Mouse (Mus musculus): Measurements from ENCODE around the gene Fignl2.
A peak's percentile ranks its signal among the peaks of the same experiment; 100 is the strongest.

Gene Fignl2

GRCm38 (mm10) chr15:101092829-101093648 lies 14.7 kb upstream of the Fignl2 start:
- no peak for DNase-seq (ENCODE audit: low spot score)

DNA sequence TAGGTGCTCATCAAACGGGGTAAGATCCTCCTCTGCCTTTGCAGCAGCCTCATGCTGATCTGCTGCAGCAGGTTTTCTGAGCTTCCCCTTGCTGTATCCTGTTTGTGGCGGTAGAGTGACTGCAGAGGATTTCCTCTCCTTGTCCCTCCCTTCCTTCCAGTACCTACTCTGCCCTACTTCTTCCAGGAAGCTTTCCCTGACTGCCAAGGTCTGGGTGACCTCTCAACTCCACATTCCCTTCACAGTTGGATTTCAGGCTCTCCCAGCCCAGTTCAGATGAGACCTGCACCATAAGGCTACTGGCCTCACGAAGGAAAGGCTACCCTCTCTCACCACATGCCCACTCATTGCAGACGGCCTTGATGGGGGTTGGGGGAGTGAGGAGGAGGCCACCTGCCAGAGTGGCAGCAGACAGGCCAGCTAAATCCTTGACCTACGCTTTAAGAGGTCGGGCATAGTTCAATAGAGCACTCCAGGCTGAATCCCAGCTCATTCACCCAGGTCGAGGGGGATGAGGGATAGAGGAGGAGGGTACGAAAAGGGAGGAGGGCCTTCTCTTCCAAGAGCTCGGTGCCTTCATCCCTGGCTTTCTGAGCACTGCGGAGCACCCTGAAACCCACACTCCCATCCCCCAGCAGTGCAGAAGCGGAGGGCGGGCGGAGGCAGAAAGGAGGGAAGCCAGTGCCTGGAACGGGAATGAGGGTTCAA lies 13.9 kb upstream of the Fignl2 start:
- no peak for DNase-seq (ENCODE audit: low spot score)

- no peak for DNase-seq (ENCODE audit: low spot score)
These were observed 13.2 kb upstream of the Fignl2 start for GRCm38 (mm10) chr15:101091551-101091950.

DNA sequence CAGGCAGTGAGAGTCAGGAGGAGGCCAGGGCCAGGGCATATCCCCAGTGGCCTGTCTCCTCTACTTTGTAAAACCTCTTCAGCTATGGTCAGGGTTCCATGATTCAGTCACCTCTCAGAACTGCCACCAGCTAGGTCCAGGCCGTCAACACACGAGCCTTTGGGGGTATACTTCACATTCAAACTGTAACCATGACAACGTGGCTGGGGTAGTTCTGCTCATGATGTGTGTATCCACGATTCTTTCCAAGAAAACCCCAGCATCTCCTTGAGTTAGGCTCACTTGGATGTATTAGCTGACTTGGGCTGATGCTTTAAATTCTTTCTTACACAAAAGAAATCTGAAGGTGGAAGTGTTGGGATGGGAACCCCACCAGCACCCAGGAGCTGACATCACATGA lies 9.9 kb upstream of the Fignl2 start:
- DNase-seq (ENCODE audit: low spot score), result no peak

DNA sequence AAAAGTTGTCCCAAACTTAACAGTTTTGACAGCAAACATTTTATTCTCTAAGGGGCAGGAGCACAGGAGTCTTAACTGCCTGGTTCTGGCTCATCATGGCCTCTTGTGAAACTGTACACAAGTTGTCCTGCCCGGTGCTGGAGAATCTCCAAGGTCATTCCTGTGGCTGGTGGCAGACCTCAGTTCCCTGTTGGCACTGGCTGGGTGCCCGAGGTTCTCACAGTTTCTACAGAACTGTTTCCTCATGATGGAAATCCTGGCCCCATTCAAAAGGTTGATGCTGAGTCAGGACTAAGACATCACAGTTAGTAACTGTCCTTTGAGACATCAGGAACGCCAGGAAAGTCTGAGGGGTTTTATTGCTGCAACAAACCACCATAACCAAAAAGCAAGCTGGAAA lies 8.6 kb upstream of the Fignl2 start:
- peak; percentile 77 for DNase-seq (ENCODE audit: low spot score)

DNA sequence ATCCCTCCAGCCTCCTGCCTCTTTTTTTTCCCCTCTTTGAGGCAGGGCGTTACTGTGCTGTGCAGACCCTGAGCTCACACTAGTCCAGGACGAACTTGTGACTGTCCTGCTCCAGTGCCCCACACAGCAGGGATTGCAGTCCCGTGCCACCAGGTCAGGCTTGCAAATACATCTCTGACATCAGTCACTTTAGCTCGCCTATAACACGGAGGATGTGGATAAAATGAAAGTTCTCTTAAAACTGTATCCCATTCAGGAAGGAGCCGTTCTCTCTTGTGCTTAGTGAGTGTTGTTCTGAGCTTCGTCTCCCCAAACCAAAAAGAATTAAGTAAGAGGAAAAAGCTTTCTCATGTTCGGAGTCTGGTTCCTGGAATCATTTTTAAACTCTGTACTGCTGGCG lies 8.1 kb upstream of the Fignl2 start:
- DNase-seq (ENCODE audit: low spot score), result no peak

- DNase-seq (ENCODE audit: low spot score), result no peak
These were observed 6.1 kb upstream of the Fignl2 start for GRCm38 (mm10) chr15:101084499-101084898.

DNA sequence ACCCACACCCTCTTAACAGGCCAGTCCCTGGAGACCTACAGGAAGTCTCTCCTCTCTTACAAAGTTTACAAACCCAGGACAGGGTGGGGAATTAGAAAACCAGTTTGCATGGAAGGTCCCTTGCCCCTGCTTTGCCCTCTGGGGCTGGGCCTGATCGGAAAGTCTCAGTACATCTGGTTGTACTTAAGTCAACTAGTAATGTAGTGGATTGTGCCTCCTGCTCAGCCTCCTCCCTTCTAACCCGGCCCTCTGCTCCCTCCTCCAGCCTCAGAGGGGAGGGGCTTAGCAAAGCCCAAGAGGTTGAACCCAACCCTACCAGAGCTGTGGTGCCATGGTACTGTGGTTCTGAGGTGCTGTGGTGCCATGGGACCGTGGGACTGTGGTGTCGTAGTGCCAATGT lies 3.9 kb upstream of the Fignl2 start:
- no peak for DNase-seq (ENCODE audit: low spot score)

GRCm38 (mm10) chr15:101081035-101081548 lies 2.7 kb upstream of the Fignl2 start:
- DNase-seq (ENCODE audit: low spot score), result no peak

DNA sequence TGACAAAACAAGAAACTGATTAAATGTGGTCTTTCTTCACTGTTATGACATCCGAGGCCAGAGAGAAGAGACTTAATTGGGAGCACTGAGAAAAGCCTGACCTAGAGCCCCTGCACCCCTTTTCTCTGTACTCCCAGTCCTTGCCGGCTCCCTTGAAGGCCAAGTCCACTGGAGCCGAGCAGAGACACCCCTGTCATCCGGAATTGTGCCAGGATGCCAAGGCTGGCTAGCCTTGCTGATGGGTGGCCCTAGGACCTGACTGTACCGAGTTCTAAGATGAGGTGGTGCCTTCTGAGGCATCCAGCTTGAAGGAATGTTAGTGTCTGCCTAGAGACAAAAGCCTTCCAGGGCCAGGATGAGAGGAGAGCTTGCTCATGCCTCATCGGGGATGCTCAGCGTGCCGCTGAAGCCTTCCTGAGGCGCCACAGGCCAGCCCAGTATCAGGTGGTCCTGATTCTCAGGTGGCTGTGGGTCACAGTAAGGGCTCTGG lies 1.7 kb upstream of the Fignl2 start:
- DNase-seq (ENCODE audit: low spot score), result no peak

GRCm38 (mm10) chr15:101078731-101079156 lies 377 bp upstream of the Fignl2 start:
- peak; percentile 93 for DNase-seq (ENCODE audit: low spot score)

GRCm38 (mm10) chr15:101077001-101077812 lies 1.2 kb downstream of the Fignl2 start:
- no peak for DNase-seq (ENCODE audit: low spot score)

DNA sequence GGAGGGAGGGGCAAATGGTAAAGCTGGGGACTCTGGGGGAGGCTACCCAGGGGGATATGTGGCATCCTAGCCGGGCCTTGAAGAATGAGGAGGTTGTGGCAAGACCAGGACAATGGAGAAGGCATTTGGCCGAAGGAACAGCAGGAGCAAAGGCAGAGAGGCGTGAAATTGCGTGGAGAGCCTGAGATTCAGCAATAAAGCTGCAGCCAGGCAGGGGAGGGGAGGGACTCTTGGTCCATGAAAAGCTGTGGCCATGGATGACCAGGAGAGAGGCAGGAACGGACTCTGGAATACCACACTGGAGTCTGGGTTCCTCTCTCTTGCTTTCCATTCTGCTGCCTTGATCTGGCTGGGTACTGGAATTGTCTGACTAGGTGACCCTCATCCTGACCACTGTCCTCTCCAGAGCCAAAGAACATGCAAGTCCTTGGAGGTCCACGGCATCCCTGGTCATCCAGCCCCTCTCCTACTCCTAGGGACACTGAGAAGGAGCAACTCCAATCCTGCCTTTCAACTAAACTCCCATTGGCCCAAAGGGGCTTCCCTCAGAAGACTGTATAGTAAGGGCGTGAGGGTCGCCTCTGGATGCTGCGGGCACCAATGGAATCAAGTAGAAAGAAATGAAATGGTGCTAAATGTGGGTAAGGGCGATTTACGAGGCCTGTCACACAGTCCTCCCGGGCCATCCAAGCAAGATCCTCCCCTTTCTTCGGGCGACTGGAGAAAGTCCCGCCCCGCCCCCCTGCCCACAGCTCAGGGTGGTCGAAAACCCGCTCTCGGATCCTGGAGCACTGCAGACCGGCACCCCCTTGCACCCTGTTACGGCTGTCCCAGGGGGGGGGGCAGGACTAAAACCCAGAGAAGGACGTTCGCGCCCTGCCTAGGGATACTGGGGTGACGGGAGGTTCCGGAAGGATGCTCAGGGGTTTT lies 2.0 kb downstream of the Fignl2 start:
- no peak for DNase-seq (ENCODE audit: low spot score)

- no peak for DNase-seq (ENCODE audit: low spot score)
These were observed 2.7 kb downstream of the Fignl2 start for GRCm38 (mm10) chr15:101075656-101076055.

- no peak for DNase-seq (ENCODE audit: low spot score)
These were observed 3.2 kb downstream of the Fignl2 start for GRCm38 (mm10) chr15:101075150-101075549.

DNA sequence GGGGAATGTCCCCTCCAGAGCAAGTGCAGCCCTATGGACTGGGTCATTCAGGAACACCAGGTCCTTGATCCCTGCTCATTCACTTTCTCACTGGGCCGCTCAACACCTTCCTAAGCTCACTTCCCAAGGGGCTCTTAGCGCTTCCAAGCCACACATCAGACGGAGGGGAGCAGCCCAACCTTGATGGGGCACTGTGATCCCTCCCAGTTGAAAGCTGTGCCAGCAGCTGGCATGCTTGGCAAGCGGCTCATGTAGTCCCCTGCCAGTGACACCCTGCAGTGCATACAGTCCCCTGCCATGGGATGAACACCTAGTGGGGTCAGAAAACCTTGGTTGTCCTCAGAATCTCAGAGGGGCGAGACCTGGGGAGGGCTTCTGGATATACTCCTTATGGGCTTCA lies 4.3 kb downstream of the Fignl2 start:
- no peak for DNase-seq (ENCODE audit: low spot score)

DNA sequence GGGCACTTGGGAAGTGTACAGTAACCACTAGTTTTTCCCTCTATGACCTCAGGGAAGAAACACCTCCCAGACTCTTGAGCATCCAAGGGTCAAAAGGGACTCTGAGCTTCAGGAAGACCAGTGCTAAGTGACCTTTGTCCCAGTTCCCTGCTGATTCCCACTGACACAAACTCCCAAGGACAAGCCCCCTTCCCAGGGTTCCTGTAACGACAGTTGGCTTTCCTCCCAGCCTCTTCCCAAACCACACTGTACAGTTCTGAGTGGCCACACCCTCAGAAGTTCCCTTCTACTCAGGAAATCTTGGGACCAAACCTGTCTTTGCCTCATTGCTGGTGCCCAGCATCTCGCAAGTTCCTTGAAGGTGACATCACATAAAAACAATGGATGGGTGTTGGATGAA lies 5.6 kb downstream of the Fignl2 start:
- no peak for DNase-seq (ENCODE audit: low spot score)

GRCm38 (mm10) chr15:101070762-101071161 lies 7.6 kb downstream of the Fignl2 start:
- DNase-seq (ENCODE audit: low spot score), result peak; percentile 62

GRCm38 (mm10) chr15:101069641-101070190 lies 8.7 kb downstream of the Fignl2 start:
- DNase-seq (ENCODE audit: low spot score), result no peak

DNA sequence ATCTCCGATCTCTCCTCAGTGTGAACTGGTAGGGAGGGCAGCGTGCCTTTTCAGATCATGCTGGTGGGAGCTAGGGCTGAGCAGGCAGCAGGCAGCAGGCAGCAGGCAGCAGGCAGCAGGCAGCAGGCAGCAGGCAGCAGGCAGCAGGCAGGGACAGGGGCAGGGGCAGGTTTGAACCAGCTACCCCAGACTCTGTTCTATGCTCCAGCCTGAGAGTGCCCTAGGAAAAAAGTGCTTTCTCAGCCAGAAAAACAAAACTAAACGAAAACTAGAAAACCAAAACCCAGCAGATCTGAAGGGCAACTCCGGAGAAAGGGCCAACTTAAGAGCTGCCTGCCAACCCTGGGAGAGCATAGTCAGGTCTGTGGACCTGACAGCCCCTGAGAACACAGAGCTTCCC lies 9.7 kb downstream of the Fignl2 start:
- no peak for DNase-seq (ENCODE audit: low spot score)

- DNase-seq (ENCODE audit: low spot score), result no peak
These were observed 10.3 kb downstream of the Fignl2 start for GRCm38 (mm10) chr15:101068029-101068428.
